Mouse (Mus musculus): ENCODE data around the gene Bcl6.

DNA sequence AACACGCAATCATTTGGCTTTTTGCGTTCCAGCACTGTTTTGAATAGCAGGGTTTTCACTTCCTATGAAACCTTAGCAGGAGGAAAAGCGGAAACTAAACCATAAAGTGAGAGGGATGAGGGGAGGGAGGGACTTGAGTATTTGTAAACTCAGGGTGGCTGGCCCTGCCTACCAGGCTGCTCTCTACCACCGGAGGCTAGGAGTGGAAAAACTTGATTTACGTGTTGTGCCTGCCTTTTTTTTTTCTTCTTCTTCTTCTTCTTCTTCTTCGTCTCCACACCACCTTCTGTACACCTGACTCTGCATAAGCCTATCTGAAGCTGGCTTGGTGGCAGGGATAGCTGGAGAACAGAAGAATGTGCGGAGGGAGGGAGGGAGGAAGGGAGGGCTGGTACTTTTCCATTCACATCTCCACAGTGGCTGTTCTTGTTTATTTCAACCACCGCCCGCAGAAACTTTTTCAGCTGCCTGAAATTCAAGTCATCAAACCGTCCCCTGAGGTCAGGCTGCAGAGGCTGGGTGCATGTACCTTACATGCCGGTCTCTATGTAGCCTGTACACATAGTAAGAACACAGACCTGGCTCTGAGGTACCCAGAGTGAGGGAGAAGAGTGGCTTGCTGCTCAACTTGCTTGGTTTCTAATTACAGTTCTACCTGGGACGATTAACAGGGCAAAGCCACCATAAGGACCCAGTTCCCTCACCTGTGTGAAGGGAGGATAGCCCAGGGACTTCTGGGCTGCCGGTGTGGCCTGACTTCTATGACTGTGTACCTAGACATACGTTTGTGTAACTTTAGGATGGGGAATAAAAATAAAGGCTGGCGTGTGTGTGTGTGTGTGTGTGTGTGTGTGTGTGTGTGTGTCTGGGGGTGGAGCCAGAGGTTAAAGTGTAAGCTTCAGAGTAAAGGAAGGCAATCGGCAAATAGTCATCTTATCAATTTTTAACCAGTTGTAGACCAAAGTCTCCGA is 5.0 kb upstream of the Bcl6 start:
- TF ChIP-seq CTCF (conservative IDR thresholded peaks at IDR 0.05 in 1 of 2, IDR thresholded peaks at IDR 0.05 in 1 of 2; ENCODE audit: low read depth in 2 of 2, low read length in 2 of 2): no peak
- no peak for TF ChIP-seq ZC3H11A (IDR thresholded peaks at IDR 0.05; ENCODE audit: low read depth, low read length)
- no peak for TF ChIP-seq USF2 (conservative IDR thresholded peaks at IDR 0.05; ENCODE audit: low read depth, low read length)
- no peak for TF ChIP-seq MAZ (IDR thresholded peaks at IDR 0.05; ENCODE audit: low read depth, low read length)
- TF ChIP-seq RCOR1 (conservative IDR thresholded peaks at IDR 0.05; ENCODE audit: low read depth, low read length): no peak
- TF ChIP-seq HCFC1 (IDR thresholded peaks at IDR 0.05; ENCODE audit: low read depth, low read length): no peak
- TF ChIP-seq MAFK (IDR thresholded peaks at IDR 0.05; ENCODE audit: insufficient replicate concordance, low read length): no peak
- TF ChIP-seq USF1 (IDR thresholded peaks at IDR 0.05; ENCODE audit: low read depth, low read length): no peak
